Mouse (Mus musculus) heart, postnatal 4 days (tissue): ENCODE measurements at regions not wholly inside any gene's neighbourhood (a gene's known extent, or its start where the extent isn't known, plus 50 kb on each side); places are given as distances from the start of the nearest gene placed in this dataset.

Source experiments
- DNase-seq: peaks from one replicate; pipeline ENCODE4 v3.0.0; 2021

DNA sequence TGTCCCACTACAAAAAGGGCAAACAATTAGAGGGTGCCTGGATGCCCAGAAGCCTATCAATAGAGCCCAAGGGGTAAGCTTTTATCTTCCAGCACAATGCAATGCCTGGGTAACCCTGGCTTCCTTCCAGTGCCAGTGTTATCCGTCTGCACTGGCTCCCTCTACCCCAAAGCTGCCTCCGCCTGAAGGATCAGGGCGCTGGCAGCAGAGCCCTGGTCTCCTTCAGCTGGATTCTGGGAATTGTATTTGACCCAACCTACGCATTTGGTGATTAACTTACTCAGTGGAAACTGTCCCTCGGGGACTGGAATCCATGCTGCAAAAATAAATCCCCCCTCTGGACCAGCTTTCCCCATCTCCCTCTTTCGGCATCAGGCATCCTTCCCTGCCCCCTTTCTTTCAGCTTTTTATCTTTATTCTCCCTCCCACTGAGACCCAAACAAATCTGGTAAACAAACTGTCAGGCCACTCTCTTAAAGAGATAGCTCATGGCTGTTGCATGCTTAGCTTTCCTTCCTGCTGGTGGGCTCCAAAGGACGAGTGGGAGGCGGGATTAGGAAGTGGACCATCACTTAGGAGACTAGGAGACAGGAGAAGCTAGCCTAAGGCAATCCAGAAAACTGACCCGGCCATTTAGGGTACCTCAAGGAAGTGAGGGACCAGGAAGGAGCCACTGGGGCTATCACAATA is 111.5 kb upstream of the Haao start:
- no peak for DNase-seq

DNA sequence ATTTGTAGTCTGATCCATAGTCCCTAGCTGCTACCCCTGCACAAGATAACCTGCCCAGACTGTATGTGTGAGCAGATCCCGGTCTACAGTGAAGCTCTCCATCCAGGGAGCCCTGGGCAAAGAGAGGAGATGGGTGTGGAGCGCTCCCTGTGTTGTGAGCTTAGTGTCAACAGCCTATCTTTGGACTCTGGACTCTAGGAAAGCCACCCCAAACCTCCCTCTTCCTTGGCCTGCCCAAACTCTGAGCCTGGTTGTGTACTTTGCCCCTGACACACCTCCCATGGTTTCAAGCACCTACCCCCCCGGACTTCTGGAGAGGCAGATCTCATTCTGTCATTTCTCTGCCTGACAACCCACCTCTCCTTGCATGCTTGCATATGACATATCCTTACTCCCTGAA is 110.9 kb upstream of the Haao start:
- DNase-seq: no peak

DNA sequence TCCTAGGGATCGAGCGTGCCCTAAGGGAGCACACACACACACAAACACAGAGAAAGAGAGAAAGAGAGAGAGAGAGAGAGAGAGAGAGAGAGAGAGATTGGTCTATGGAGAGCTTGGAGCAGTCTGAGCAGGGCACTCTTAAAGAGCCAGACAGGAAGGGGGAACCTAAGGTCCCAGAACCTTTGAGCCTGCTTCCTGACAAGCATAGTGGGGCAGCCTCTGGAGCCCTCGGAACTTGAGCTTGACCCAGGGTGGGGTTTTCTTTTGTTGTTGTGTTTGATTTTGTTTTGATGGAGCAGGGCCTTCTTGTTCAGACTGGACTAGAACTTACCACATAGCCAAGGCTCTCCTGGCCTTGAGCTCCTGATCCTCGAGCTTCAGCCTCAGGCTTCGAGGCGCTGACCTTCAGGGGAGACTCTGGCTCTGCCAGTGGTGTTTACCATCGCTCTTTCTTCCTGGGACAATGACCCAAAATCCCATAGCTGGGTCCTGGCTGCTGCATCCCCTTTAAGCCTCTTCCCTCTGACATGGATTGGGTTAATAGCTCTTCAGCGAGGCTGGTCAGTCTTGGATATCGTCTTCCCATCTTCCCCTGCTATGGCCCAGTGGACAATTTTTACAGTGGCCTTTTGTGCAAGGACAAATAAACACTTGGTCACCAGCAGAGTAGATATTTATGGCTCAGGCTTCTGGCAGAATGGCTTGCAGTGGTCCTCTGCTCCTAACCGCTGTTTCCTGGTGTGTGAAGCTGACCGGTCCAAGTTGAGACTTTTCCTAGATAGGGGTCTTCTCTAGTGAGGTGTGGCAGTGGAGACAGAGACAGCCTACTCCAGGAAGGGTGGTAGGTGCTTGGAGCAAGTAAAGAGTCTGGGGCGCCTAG is 110.1 kb upstream of the Haao start:
- no peak for DNase-seq

DNA sequence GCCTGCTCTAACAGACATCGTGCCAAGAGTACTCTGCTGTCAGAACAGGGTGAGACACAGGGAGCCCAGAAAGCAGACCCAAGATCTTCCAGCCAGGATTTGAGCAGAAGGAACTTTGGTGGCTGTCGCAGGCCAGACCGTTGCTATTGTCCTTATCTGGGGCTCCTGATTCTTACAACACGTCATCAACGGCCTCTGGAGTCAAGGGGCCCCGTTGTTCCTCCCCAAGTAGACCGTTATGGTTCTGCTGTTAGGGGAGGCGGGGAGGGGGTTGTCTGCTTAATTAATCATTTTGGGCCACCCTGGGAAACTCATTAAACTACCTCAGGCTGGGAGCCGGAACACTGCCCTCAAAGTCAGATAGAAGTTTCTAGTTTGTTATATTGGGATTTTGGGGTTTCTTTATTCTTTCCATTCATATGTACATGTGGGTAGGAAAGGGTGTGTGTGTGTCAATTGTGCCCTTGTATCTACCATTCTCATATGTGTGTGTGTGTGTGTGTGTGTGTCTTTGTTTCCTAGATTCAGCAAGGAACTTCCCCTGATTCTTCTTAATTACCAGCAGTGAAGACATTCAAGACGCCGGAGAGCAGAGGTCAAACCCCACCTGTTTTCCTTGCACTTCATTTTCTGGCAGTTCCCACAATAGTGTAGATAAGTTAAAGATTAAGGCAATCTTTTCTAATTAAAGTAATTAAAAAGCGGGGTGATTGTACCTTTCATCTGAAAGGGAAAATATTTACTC is 109.2 kb upstream of the Haao start:
- DNase-seq: no peak

DNA sequence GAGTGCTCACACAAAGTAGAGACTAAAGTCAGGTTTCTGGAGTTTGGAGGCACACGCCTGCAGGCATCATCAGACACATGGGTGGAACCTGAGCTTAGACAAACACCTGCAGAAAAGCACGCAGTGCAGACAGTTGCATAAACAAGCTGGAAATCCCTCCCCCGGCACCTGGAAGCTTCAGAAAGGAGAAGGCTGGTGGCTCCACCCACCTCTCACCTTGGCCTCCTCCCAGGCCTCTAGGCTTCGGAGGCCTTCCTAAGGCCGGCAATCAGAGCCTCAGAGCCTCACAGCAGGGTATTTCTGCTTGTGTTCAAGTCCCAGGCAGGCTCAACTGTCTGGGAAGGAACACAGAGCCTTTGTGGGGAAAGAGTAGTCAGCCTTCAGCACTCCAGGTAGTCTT is 108.2 kb upstream of the Haao start:
- DNase-seq: no peak

DNA sequence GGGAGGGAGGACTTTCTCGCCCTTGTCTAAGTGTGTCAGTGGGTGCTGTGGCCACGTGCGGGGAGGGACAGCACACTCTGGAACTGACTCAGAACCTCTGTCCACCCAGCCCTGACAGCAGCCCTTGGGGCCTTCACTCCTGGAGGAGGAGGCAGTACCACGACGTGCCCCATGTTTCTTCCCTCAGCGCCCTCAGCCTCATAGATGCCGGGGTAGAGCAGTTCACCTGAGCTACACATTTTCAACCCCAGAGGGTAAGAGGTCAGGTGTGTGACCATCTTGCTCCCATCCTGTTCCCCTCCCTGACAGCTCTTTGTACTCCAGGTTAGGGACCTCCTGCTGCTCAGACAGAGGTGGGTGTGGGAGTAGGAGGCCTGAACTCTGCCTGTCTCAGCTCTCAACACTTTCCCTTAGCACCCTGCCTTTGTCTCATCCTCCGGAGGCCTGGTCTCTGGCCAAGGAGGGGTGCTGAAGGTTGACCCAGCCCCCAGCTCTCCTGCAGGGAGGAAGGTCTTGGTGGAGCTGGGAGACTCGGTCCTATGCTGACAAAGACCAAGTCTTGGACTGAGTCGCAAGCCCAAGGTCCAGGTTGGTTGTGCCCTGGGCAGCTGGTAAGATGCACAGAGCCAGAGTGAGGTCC is 107.4 kb upstream of the Haao start:
- no peak for DNase-seq

DNA sequence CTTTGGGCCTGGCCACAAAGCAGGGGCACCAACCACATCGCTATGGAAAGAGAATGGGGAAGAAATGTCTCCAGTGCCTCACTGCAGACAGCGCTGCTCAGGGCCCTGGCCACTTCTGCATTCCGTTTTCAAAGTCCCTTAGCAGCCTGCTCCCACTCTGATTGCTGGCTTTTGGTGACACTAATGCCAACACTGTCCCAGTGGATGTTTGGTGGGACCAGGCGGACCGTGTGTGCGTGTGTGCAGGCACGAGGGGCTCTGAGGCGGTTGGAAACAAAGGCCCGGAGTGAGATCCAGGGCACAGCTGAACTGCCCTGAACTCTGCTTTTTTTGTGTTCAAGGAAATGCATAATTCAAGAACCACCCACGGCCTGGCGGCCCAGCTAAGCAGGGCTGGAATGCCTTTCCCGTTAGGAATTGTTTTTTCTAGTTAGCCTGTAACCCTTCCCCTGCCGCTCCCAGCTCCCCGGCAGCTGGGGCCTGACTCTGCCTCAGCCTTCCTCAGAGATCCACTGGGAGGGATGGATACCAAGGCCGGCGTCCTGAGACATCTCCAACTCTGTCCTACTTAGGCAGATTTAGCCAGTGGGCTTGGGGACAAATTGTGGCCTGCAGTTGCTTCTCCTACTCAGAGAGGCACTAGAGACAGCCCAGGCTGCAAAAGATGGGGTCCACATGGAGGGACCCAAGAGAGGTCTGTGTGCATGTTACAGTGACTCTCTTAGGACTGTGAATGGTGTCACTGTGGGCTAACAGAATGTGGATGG is 106.7 kb upstream of the Haao start:
- DNase-seq: peak; percentile 76

DNA sequence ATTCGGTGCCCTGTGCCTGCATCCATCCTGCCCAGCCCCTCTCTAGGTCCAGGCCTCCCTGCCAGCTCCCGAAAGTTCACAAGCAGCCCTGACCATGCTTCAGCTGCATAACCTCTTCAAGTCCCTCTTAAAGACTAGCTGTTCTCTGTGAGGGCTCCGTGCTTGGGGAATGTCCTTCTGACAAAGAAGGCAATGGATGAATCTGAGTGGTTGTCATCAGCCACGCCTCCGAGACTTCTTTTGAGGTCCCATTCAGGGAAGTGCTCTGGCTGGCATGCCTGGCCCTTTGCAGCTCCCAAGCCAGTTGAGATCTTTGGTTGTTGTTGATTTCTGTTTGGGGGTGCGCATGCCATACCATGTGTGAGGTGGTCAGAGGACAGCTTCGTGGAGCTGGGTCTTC is 105.9 kb upstream of the Haao start:
- no peak for DNase-seq

DNA sequence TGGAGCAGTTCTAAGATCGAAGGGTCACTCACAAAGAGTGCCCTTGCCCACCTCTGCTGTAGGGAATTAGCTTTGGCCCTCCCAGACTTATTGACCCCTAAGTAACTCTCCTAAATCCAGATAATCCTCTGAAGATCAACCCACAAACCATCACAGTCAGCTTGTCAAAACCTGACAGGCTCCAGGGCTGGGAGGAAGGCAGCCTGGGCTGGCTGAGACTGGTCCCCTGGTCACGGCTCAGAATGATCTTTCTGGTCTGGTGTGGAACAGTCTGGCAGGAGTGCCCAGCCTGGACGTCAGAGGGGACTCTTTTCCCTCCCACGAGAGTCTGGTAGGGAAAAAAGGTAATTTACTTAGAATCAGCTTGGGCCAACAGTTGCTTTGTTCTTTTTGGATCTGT is 99.0 kb upstream of the Haao start:
- no peak for DNase-seq

DNA sequence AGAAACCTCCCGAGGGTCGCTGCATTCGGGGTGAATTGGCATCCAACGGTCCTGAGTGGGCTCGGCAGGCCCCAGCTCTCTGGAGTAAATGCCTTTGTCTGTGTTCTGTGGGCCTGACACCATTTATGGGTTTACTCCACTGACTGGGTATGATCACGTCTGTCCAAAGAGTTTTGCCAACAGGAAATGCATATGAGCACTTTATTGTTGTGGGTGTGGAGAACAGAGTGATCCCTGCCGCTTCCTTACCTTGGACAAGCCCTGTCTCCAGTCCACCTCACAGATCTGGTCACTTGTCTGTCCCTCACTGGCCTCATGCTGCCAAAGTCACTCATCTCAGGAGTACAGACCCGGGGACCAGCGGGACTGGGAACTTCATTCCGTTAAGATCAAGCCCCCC is 91.6 kb upstream of the Haao start:
- DNase-seq: peak; percentile 14

DNA sequence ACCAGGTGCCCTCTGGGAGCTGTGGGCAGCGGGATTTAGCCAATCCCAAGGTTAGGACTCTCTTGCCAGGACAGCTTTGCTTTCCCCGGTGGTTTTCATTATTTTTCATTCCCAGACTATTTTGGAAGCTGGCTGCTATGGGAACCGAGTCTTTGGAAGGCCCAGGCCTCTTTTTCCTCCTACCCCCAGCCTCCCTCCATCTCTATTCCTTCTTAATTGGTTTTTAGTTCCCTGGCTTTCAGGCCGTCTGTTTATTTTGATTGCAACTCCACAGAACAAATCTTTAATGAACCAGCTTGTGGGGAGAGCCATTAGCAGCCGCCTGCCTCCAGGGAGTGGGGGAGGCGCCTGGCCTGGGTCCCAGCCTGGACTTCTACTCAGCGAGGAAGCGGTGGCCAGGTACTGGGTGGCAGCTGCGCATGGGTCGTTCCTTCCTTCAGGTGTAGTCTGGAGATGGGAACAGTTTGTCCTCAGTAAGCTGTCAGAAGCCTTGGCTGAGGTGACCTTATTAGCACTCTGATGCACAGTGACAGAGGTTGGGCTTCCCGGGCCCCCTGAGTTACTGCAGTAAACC is 91.0 kb upstream of the Haao start:
- DNase-seq: peak; percentile 64

DNA sequence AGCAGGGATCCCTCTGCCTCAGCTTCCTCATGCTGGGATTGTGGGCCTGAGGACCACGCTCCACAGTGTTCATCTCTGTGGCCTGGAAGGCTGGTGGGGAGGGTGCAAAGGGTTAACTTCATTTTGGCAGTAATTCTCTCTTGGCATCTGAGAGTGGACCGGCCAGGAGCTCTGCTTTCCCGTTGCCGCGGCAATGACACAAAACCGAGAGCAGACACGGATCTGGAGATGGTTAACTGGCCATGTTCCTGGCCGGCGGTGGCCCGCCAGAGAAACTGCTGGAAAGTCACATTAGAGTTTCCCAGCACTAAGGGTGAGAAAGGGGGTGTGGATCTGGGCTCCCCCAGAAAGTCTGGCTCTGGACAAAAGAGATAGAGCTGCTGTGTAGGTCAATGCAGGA is 89.8 kb upstream of the Haao start:
- DNase-seq: peak; percentile 73

DNA sequence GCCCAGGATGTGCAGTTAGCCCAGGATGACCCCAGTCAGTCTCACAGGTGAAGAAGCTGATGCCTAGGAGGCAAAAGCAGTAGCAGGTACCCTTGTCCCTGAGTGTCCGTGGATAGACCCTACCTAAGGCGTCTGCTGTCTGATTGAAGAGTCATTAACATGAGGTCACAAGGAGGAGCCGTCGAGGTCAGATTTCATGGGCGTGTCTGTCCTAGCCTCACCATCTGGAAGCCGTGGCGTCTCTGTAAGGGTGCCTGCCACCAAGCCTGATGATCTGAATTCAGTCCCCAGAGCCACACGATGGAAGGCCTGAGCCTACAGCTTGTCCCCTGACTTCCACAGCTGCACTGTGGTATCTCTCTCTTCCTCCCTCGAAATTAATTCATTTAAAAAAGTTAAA is 88.9 kb upstream of the Haao start:
- no peak for DNase-seq

DNA sequence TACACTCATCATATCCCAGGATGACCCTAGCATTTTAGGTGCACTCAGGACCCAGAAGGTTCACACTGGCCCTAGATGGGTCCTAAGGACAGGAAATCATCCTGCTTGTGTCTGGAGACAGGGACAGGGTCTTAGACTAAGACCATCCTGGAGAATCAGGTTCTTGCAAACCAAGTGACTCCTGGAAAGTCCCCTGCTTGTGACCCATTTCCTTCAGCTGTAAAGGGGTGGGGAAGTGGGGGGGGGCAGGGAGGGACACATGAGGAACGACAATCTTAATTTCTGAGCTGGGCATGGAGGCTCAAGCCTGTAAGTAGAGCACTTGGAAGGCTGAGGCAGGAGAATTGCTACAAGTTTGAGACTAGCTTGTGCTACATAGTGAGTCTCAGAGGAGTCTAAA is 88.2 kb upstream of the Haao start:
- no peak for DNase-seq

DNA sequence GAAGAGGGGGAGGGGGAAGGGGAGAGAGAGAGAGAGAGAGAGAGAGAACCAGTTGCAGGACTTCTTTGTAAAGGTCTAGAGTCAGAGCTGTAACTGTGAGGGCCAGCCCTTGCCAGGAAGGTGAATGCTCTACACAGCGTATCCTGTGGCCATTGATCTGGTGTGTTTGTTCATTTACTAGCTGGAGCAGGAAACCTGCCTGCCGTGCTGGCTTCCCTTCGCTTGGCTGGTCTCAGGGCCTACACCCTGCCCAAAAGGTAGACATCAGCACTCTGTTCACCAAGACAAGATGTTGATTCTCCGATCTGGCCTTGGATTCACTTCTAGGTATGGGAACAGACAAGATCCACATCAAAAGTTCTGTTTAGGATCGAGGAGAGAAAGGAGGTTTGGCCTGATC is 87.5 kb upstream of the Haao start:
- no peak for DNase-seq

DNA sequence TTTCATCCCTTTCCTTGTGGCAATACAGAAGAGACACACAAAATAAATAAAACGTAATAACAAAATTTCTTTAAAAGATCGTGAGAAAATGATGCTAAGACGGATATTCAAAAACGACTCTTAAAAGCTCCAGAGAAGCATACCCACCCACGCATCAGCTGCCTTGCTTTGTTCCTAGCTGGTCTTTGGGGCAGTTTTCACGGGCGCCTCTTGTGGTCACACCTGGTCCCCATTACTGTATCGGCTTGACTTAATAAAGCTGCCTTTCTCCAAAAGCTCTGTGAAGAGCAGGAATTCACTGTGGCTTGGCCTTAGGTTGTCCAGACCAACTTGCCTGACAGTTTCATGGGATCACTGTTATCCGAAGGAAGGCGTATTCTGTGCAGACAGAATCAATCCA is 86.0 kb upstream of the Haao start:
- DNase-seq: no peak

DNA sequence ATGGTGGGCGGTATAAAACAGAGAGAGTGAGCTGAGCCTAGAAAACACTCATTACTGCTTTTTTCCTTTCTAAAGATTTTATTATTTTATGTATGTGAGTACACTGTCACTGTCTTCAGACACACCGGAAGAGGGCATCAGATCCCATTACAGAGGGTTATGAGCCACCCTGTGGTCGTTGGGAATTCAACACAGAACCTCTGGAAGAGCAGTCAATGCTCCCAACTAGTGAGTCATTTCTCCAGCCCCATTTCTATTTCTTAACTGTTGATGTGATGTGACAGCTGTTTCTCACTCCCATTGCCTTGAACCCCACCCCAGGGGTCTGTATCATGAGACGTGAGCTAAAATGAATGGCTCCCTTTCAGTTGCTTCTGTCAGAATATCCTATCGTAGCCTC is 82.6 kb upstream of the Haao start:
- DNase-seq: no peak

DNA sequence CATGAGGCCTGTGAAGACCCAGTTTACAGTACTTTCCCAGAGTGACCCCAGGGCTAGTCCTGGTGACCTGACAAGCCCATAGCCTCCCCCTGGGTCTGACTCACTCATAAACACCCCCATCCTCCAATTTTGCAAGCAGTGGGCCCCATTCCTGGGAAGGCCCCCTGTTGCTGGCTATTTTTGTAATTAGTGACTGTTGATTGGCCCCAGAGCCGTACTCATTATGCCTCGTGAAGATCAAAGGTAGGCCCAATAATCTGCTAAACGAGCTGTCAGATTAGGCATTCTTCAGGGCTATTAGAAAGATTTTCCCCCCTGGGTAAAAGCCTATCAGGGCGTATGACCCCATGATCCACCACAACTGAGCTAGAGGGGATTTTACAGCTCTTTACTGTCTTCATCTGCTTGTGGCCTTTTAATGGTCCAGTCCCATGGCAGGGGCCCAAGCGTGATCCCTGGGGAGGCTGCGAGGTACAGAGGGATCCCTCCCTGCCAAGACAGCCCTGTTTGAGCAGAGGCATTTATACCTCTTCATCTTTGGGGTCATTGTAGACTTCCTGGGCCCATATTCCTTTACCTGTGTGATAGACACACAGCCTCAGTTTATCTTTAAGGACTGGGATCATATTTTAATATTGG is 80.1 kb upstream of the Haao start:
- DNase-seq: peak; percentile 49

DNA sequence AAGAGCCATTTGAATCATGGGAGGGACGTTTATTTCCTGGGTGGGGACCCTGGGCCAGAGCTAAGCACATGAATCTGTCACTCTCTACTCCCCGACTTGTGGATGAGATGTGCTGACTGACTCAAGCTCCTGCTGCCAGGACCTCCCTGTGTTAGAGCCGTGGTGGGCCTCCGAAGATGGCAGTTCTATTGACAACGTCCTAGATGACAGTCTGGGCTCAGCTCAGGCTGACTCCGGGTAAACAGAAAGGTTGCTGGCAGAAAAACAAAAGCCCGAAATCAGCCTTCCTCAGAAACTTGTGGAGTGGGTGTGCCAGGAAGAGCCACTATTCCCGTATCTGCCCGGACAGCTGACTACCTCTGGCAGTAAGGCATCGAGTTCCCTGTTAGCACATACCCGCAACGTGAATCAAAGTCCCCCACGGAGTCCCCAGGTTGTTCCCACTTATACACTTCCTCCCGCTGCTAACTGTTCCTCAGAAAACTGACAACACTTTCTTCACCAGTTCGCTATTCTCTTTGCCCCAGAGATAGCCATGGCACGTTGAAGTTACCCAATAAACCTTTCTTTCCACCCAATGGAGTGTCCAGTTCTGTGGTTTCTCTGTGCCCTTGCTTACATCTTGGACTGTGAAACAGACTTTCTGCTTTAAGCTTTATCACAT is 76.6 kb upstream of the Haao start:
- DNase-seq: no peak

DNA sequence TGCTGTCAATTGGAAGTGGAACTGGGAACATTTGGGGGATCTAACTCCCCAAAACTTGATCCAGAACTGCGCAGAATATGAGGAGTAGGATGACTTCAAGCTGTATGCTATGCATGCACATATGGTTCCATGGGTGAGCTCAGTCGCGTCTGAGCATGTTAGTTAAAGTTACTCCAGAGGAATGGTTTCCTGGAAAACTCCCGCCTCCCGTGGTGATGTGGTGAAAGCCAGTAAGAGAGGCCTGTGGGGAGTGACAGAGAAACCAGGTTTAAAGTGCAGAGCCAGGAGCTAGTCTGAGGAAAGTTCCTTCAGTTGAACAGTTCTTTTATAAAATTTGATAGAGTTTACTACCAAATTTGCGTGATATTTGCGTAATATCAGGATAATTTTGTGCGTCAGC is 73.1 kb upstream of the Haao start:
- DNase-seq: no peak

DNA sequence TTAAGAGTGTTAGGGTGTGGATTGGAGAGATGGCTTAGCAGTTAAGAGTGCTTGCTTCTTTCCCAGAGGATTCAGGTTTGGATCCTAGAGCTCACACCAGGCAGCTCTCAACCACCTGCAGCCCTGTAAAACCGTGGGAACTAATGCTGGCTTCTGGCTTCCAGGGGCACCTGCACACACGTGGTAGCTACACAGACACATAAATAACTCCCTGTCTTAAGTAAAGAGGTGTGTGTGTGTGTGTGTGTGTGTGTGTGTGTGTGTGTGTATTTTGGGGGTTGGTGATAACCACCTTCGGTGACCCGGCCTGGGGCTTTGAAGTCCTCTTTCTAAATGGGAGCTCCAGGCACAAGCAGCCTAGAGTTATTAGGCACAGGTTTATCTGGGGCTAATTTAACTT is 72.5 kb upstream of the Haao start:
- DNase-seq: no peak
